Mouse (Mus musculus) limb, embryonic 14.5 days (tissue): Measurements from ENCODE around the gene Msh3. TPM values are rescaled to one million over a fixed set of nuclear protein-coding genes. Genes with fewer than 3 reads are reported as not detected.

Experiments
- ATAC-seq: fragments of 200-750 bp; cut with Nextera tagmentation; 2 replicates; pipeline ENCODE4 v1.8.0; 2017; ENCODE audit warnings: low read depth, moderate number of reproducible peaks, moderate TSS enrichment; ENCODE audit not compliant: low FRiP score
- DNase-seq: peaks from one replicate; pipeline ENCODE4 v3.0.0-alpha.2; 2015; ENCODE audit warnings: low spot score
- H3K27ac ChIP-seq: fragments of 300-500 bp; sonication (generic); replicated peaks from 2 replicates; pipeline ENCODE4 v1.5.1; 2014; ENCODE audit warnings: low read depth, mild to moderate bottlenecking, low read length, moderate library complexity, mixed read lengths
- H3K27me3 ChIP-seq: fragments of 300-500 bp; sonication (generic); 2 replicates; pipeline ENCODE4 v1.6.1; 2014; ENCODE audit warnings: low read length, mixed read lengths; ENCODE audit not compliant: control insufficient read depth, insufficient read depth
- H3K36me3 ChIP-seq: fragments of 300-500 bp; sonication (generic); 2 replicates; pipeline ENCODE4 v1.6.1; 2014; ENCODE audit warnings: mild to moderate bottlenecking, low read length, moderate library complexity, mixed read lengths; ENCODE audit not compliant: control insufficient read depth, insufficient read depth
- H3K4me1 ChIP-seq: fragments of 300-500 bp; sonication (generic); 2 replicates; pipeline ENCODE4 v1.6.1; 2014; ENCODE audit warnings: antibody characterized with exemption, low read length, mixed read lengths; ENCODE audit not compliant: control insufficient read depth, insufficient read depth
- H3K4me2 ChIP-seq: fragments of 300-500 bp; sonication (generic); replicated peaks from 2 replicates; pipeline ENCODE4 v1.6.1; 2014; ENCODE audit warnings: low read depth, mild to moderate bottlenecking, low read length, moderate library complexity; ENCODE audit not compliant: severe bottlenecking
- H3K4me3 ChIP-seq: fragments of 300-500 bp; sonication (generic); replicated peaks from 2 replicates; pipeline ENCODE4 v1.5.1; 2014; ENCODE audit warnings: low read length
- H3K9ac ChIP-seq: fragments of 300-500 bp; sonication (generic); 2 replicates; pipeline ENCODE4 v1.6.1; 2014; ENCODE audit warnings: mild to moderate bottlenecking, low read depth, low read length, moderate library complexity; ENCODE audit not compliant: severe bottlenecking
- H3K9me3 ChIP-seq: fragments of 300-500 bp; sonication (generic); 2 replicates; pipeline ENCODE4 v1.6.1; 2016; ENCODE audit warnings: low read length; ENCODE audit not compliant: control insufficient read depth
- POLR2A ChIP-seq: fragments of 200-500 bp; IDR thresholded peaks from 2 replicates; pipeline ENCODE4 v1.8.0; 2012; ENCODE audit warnings: inconsistent platforms, mild to moderate bottlenecking, moderate library complexity, borderline replicate concordance; ENCODE audit not compliant: insufficient read depth, insufficient read length; ENCODE audit errors: extremely low read depth
- WGBS: fragments of 180-500 bp; shearing (Covaris S2); extraction: QIAGEN DNeasy Blood & Tissue Kit; methylation state at CpG from one replicate; pipeline ENCODE4 v1.1.7; 2014; 5-methylcytosine and 5-hydroxymethylcytosine counted together
- polyA plus RNA-seq, 2 experiments: library from polyadenylated mRNA; depleted of rRNA in 1 of 2; stranded (reverse) in 1 of 2; unstranded in 1 of 2; fragments of >200 nt; fragmentation: Nextera tagmentation in 1 of 2; extraction: Ambion mirVana in 1 of 2; gene quantifications; 2 replicates each; pipeline versions ENCODE4 v1.2.1 to v1.2.3; 2012 to 2014

Msh3 gene
- polyA plus RNA-seq, 2 experiments: 25.2 to 26.2 TPM

DNA sequence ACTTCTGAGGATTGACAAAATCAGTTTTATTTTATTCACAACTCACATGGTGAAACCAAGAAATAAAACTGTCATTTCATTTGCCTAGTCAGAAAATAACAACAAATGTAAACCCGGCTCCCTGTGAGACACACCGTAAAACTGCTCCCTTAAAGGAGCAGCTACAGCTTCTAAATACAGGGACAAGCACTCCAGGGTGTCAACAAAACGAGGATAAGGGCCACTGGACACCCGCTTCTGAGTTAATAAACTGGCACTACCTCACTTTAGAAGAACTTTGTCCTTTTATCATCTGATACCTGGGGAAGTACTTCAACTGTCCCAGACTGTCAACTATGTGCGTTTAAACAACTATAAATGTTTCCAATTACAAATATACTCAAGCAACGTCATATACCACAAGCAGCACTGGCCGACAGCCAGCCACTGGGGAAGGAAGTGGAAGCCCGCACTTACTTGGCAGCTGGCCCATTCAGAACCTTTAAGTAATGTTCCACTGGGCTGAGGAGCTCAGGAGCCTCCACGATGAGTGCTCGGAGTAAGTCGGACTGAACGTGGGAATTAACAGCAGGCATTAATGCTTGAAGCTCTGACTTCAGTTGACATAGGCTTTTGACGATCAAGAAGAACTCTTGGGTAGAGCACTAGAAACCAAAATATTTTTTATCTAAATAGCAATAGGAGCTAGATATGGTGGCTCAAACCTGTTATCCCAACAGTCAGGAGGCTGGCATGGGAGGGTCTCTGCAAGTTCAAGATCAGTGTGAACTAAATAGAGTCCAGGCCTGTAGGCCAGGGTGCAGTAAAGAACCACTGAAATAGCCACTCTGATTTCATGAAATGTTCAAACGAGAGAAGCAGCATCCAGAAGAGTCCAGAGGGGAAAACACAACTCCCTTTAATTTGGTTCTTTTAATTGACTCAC, 80.3 kb downstream of the Msh3 start:
- ATAC-seq (peak; percentile 60; the same call in 1 of the 2 replicates), DNase-seq (peak; percentile 87)
- Histone ChIP-seq H3K36me3 (no peaks in the 10 kb centered on the region), H3K9ac (no peak overlapping the region), H3K4me1 (peaks cover 13% of the 10 kb centered on the region), H3K4me3 (no peak overlapping the region), H3K27me3 (no peaks in the 10 kb centered on the region), H3K9me3 (no peaks in the 10 kb centered on the region), H3K4me2 (no peak overlapping the region; the same call in 1 of the 2 replicates), H3K27ac (0 out of 2 replicates have a peak overlapping the region, but pooled peaks have one; percentile 20)
- WGBS: 29% methylated on average over 14 of the region's 14 CpGs
- no peak for TF ChIP-seq POLR2A

- no peak for ATAC-seq
Observed at GRCm38 (mm10) chr13:92267076-92267475, 87.7 kb downstream of the Msh3 start.

DNA sequence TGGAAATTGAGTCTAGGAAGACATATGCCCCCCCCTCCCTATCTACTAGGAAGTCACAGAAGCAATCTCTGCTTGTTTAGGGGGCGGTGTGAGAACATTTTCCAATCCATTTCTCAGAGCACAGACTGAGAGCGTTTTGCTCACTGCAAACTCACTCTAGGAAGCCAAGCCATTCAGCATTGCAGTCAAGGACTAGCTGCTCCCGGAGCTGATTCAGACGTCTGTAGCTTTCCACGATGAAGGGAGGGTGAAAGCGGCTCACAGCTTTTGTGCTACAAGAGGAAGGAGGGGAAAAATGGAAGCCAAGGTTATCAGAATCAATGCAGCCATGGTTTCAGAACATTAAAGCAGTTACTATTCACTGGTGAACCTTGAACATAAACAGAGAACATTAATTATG, 91.2 kb downstream of the Msh3 start:
- no peak for DNase-seq
- no peak overlapping the region for H3K4me3 ChIP-seq
- no peaks in the 10 kb centered on the region for H3K9me3 ChIP-seq
- no peak overlapping the region for H3K27ac ChIP-seq
- H3K4me2 ChIP-seq: no peak overlapping the region
- no peaks in the 10 kb centered on the region for H3K4me1 ChIP-seq
- TF ChIP-seq POLR2A: no peak
- H3K36me3 ChIP-seq: peaks cover 13% of the 10 kb centered on the region
- no peak overlapping the region for H3K9ac ChIP-seq
- 91% methylated on average over 6 of the region's 6 CpGs for WGBS
- ATAC-seq: no peak
- H3K27me3 ChIP-seq: no peaks in the 10 kb centered on the region

More at GRCm38 (mm10) chr13:92267076-92267475, 87.7 kb downstream of the Msh3 start:
- Histone ChIP-seq H3K4me2 (no peak overlapping the region), H3K27ac (no peak overlapping the region), H3K4me1 (no peaks in the 10 kb centered on the region), H3K9ac (no peak overlapping the region), H3K9me3 (no peaks in the 10 kb centered on the region), H3K27me3 (no peaks in the 10 kb centered on the region), H3K36me3 (peaks cover 4% of the 10 kb centered on the region), H3K4me3 (no peak overlapping the region)
- no peak for DNase-seq
- TF ChIP-seq POLR2A: no peak
- 72% methylated on average over 3 of the region's 3 CpGs for WGBS

GRCm38 (mm10) chr13:92261329-92261728, 93.5 kb downstream of the Msh3 start:
- WGBS: 83% methylated on average over 5 of the region's 5 CpGs
- peaks cover 13% of the 10 kb centered on the region for H3K36me3 ChIP-seq
- no peak for DNase-seq

GRCm38 (mm10) chr13:92255480-92255879, 99.3 kb downstream of the Msh3 start:
- Histone ChIP-seq H3K36me3 (peaks cover 14% of the 10 kb centered on the region), H3K4me1 (no peaks in the 10 kb centered on the region), H3K27me3 (no peaks in the 10 kb centered on the region), H3K4me3 (no peak overlapping the region), H3K9ac (no peak overlapping the region), H3K27ac (no peak overlapping the region), H3K4me2 (no peak overlapping the region), H3K9me3 (no peaks in the 10 kb centered on the region)
- 78% methylated on average over 3 of the region's 3 CpGs for WGBS
- DNase-seq (no peak), ATAC-seq (no peak)
- no peak for TF ChIP-seq POLR2A

More at GRCm38 (mm10) chr13:92261329-92261728, 93.5 kb downstream of the Msh3 start:
- no peak overlapping the region for H3K4me2 ChIP-seq
- no peak overlapping the region for H3K4me3 ChIP-seq
- H3K4me1 ChIP-seq: no peaks in the 10 kb centered on the region
- H3K9me3 ChIP-seq: no peaks in the 10 kb centered on the region
- H3K27ac ChIP-seq: no peak overlapping the region
- TF ChIP-seq POLR2A: no peak
- no peak for ATAC-seq
- H3K27me3 ChIP-seq: no peaks in the 10 kb centered on the region
- no peak overlapping the region for H3K9ac ChIP-seq
